Mouse (Mus musculus) kidney, postnatal 36 days (tissue): ENCODE measurements at regions not wholly inside any gene's neighbourhood (a gene's known extent, or its start where the extent isn't known, plus 50 kb on each side); places are given as distances from the start of the nearest gene placed in this dataset.
A peak's percentile ranks its signal among the peaks of the same experiment; 100 is the strongest.

Source experiments
- DNase-seq, 2 experiments: peaks; one replicate each; pipeline ENCODE4 v3.0.0; 2021 to 2022; ENCODE audit warnings: mixed read lengths in 2 of 2

- DNase-seq: no peak
Observed at GRCm38 (mm10) chrX:166725761-166726503, 140.4 kb upstream of the Egfl6 start.

GRCm38 (mm10) chrX:166718075-166718474 is 132.6 kb upstream of the Egfl6 start:
- no peak for DNase-seq

- DNase-seq: no peak
Observed at GRCm38 (mm10) chrX:166709306-166709705, 123.8 kb upstream of the Egfl6 start.

GRCm38 (mm10) chrX:166708106-166708505 is 122.6 kb upstream of the Egfl6 start:
- no peak for DNase-seq

- peak; percentile 9 to 24 for DNase-seq
Observed at GRCm38 (mm10) chrX:166707029-166707428, 121.5 kb upstream of the Egfl6 start.

- DNase-seq: no peak
Observed at GRCm38 (mm10) chrX:166704311-166704710, 118.8 kb upstream of the Egfl6 start.

GRCm38 (mm10) chrX:166694219-166694618 is 108.7 kb upstream of the Egfl6 start:
- DNase-seq: no peak

GRCm38 (mm10) chrX:166688779-166689178 is 103.3 kb upstream of the Egfl6 start:
- DNase-seq: no peak

GRCm38 (mm10) chrX:166673404-166673803 is 87.9 kb upstream of the Egfl6 start:
- no peak for DNase-seq

- DNase-seq: no peak
Observed at GRCm38 (mm10) chrX:166672617-166673016, 87.1 kb upstream of the Egfl6 start.

GRCm38 (mm10) chrX:166671853-166672252 is 86.3 kb upstream of the Egfl6 start:
- DNase-seq: no peak

GRCm38 (mm10) chrX:166666304-166666703 is 80.8 kb upstream of the Egfl6 start:
- no peak for DNase-seq

GRCm38 (mm10) chrX:166661808-166662207 is 76.3 kb upstream of the Egfl6 start:
- peak; percentile 14 to 48 for DNase-seq

GRCm38 (mm10) chrX:166661043-166661718 is 75.7 kb upstream of the Egfl6 start:
- DNase-seq: peak; percentile 64 to 82

- no peak for DNase-seq
Observed at GRCm38 (mm10) chrX:166660715-166661042, 75.2 kb upstream of the Egfl6 start.

- peak; percentile 18 to 46 for DNase-seq
Observed at GRCm38 (mm10) chrX:166652400-166652799, 66.9 kb upstream of the Egfl6 start.

GRCm38 (mm10) chrX:166645713-166646112 is 60.2 kb upstream of the Egfl6 start:
- no peak for DNase-seq

- DNase-seq: no peak
Observed at GRCm38 (mm10) chrX:166641256-166641655, 55.7 kb upstream of the Egfl6 start.

GRCm38 (mm10) chrX:166640258-166640657 is 54.7 kb upstream of the Egfl6 start:
- DNase-seq: no peak
